Mouse (Mus musculus): Measurements from ENCODE around the gene Sirt2. TPM values are rescaled to one million over a fixed set of nuclear protein-coding genes. Genes with fewer than 3 reads are reported as not detected.

Gene Sirt2
- total and polyA plus RNA-seq, 3 experiments = 40.9 to 128 (median 68.3) TPM

DNA sequence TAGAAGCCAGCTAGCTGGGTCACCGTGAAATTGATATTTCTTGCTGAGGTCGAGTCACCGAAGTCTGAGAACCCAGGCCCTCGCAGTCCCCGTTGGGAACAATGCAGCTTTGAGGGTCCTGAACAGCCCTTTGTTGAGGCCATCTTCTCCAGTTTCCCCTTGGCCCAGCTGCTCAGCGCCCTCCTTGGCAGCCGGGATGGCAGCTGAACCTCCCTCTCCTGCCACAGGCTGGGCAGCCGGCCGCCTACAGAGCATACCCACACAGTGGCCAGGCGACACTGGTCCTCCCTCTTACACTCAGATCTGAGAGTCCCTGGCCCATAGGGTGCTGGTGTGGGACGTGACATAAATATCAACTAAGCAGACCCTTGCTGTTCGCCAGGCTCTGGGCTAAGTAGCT lies 7.6 kb downstream of the Sirt2 start:
- H3K27ac ChIP-seq (ENCODE audit: insufficient read depth, low read depth) = no peak overlapping the region
- in situ Hi-C loops (cut with MboI; ENCODE audit: low pct_ligation_motif_present, low pct_unique_long_range_greater_than_20kb, low sequenced_read_pairs) = no loop called here
- no peak overlapping the region for H3K9ac ChIP-seq (ENCODE audit: insufficient read depth, low read depth)
- dilution Hi-C loops (cut with MboI; ENCODE audit: extremely low pct_ligation_motif_present, extremely low pct_unique_long_range_greater_than_20kb, low sequenced_read_pairs) = no loop called here
- H3K36me3 ChIP-seq (replicated peaks in 1 of 2; ENCODE audit: control insufficient read depth in 1 of 2, insufficient read depth in 1 of 2, low read length in 1 of 2) = peaks cover 38 to 82% of the 10 kb centered on the region in 2 experiments
- H3K4me2 ChIP-seq (ENCODE audit: insufficient read depth, low read depth, poor library complexity, severe bottlenecking) = no peak overlapping the region
- no peaks in the 10 kb centered on the region for H3K79me2 ChIP-seq (replicated peaks; ENCODE audit: control insufficient read depth, extremely low read depth, insufficient read depth, poor library complexity, severe bottlenecking)
- H3K4me3 ChIP-seq (replicated peaks in 1 of 3; ENCODE audit: low read depth in 2 of 3, low read length in 2 of 3, poor library complexity in 1 of 3) = no peak overlapping the region
- no peaks in the 10 kb centered on the region for H3K27me3 ChIP-seq (replicated peaks)
- H3K9me3 ChIP-seq (replicated peaks; ENCODE audit: low read length) = no peaks in the 10 kb centered on the region
- peaks cover 5 to 18% of the 10 kb centered on the region in 2 experiments for H3K4me1 ChIP-seq (ENCODE audit: control insufficient read depth in 1 of 2, insufficient read depth in 2 of 2)
- TF ChIP-seq MAZ (IDR thresholded peaks at IDR 0.05; ENCODE audit: low read depth, low read length) (no peak), ZC3H11A (IDR thresholded peaks at IDR 0.05; ENCODE audit: low read depth, low read length) (no peak), NELFE (IDR thresholded peaks at IDR 0.05; ENCODE audit: low read depth, low read length) (no peak), POLR2AphosphoS2 (IDR thresholded peaks at IDR 0.05; ENCODE audit: low read depth, low read length) (no peak), MEF2A (IDR thresholded peaks at IDR 0.05; ENCODE audit: borderline replicate concordance, low read depth, low read length) (no peak)
- no peak for DNase-seq (ENCODE audit: extremely low read depth)

DNA sequence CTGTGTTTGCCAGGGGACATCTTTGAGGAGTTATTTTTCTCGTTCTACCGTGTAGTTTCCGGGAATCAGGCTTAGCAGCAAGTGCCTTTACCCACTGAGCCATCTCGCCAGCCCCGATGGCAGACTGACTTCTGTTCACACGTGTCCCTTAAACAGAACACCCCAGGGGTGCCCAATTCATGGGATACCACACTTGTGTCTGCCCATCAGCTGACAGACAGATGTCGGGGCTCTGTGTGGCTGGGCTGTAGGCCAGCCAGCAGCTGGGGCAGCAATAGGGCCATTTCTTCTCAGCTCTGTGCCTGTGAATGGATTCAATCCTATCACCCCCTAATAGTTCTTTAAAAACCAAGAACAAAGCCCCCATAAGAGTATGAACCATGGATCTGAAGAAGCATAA lies 8.6 kb downstream of the Sirt2 start:
- DNase-seq (ENCODE audit: extremely low read depth) = no peak
- Histone ChIP-seq H3K27ac (ENCODE audit: insufficient read depth, low read depth) (no peak overlapping the region), H3K9ac (ENCODE audit: insufficient read depth, low read depth) (no peak overlapping the region), H3K79me2 (replicated peaks; ENCODE audit: control insufficient read depth, extremely low read depth, insufficient read depth, poor library complexity, severe bottlenecking) (no peaks in the 10 kb centered on the region), H3K9me3 (replicated peaks; ENCODE audit: low read length) (no peaks in the 10 kb centered on the region), H3K27me3 (replicated peaks) (no peaks in the 10 kb centered on the region), H3K36me3 (replicated peaks in 1 of 2; ENCODE audit: control insufficient read depth in 1 of 2, insufficient read depth in 1 of 2, low read length in 1 of 2) (peaks cover 40 to 85% of the 10 kb centered on the region in 2 experiments), H3K4me3 (replicated peaks in 1 of 3; ENCODE audit: low read depth in 2 of 3, low read length in 2 of 3, poor library complexity in 1 of 3) (no peak overlapping the region), H3K4me1 (ENCODE audit: control insufficient read depth in 1 of 2, insufficient read depth in 2 of 2) (peaks cover 8 to 21% of the 10 kb centered on the region in 2 experiments), H3K4me2 (ENCODE audit: insufficient read depth, low read depth, poor library complexity, severe bottlenecking) (no peak overlapping the region)
- no peak for TF ChIP-seq USF2 (conservative IDR thresholded peaks at IDR 0.05; ENCODE audit: low read depth, low read length)
- no peak for TF ChIP-seq BHLHE40 (IDR thresholded peaks at IDR 0.05; ENCODE audit: low read depth, low read length)
- TF ChIP-seq ZNF384 (IDR thresholded peaks at IDR 0.05; ENCODE audit: low read depth, low read length) = no peak
- no peak for TF ChIP-seq MAFK (IDR thresholded peaks at IDR 0.05; ENCODE audit: insufficient replicate concordance, low read length)
- no peak for TF ChIP-seq MAX (IDR thresholded peaks at IDR 0.05; ENCODE audit: low read length)
- no peak for TF ChIP-seq ZMIZ1 (IDR thresholded peaks at IDR 0.05; ENCODE audit: low read depth, low read length)
- TF ChIP-seq RCOR1 (conservative IDR thresholded peaks at IDR 0.05; ENCODE audit: low read depth, low read length) = no peak
- TF ChIP-seq USF1 (IDR thresholded peaks at IDR 0.05; ENCODE audit: low read depth, low read length) = no peak
- TF ChIP-seq MEF2A (IDR thresholded peaks at IDR 0.05; ENCODE audit: borderline replicate concordance, low read depth, low read length) = no peak
- no peak for TF ChIP-seq HCFC1 (IDR thresholded peaks at IDR 0.05; ENCODE audit: low read depth, low read length)
- TF ChIP-seq JUND (conservative IDR thresholded peaks at IDR 0.05; ENCODE audit: low read depth, low read length) = no peak
- TF ChIP-seq CHD2 (IDR thresholded peaks at IDR 0.05; ENCODE audit: low read length) = no peak
- in situ Hi-C loops (cut with MboI; ENCODE audit: low pct_ligation_motif_present, low pct_unique_long_range_greater_than_20kb, low sequenced_read_pairs) = loop anchor here (25.0 kb wide), 1 partner anchor 262 kb away; no protein-coding TSS in a partner anchor
- dilution Hi-C loops (cut with MboI; ENCODE audit: extremely low pct_ligation_motif_present, extremely low pct_unique_long_range_greater_than_20kb, low sequenced_read_pairs) = no loop called here
